Comparison of ENCODE assay signal across 13 mouse cellular contexts in genomic region chr8:85073041-85073612, GRCm38 (mm10). TPM values are rescaled to one million over a fixed set of nuclear protein-coding genes. Genes with fewer than 3 reads are reported as not detected.
DNase-seq lines count a peak whose midpoint lies in the region; ATAC-seq and TF ChIP-seq lines count a peak whose summit lies in the region.
"Had no signal": no experiment of that assay in that cellular context is flagged by ENCODE, and none has a peak within 500 bp of the region (broad histone marks: within the 10 kb centered on the region; RNA-seq: fewer than 3 reads in every experiment).

No protein-coding gene starts in this region.

- peak overlapping the region; percentile 86 for H3K4me2 ChIP-seq in heart, embryonic 13.5 days
- H3K4me2 ChIP-seq in heart, embryonic 12.5 days: no peak overlapping the region
- no peak overlapping the region for H3K4me2 ChIP-seq in midbrain, embryonic 11.5 days
- H3K4me2 ChIP-seq in midbrain, embryonic 16.5 days (ENCODE audit: low read length): no peak overlapping the region; the same call in 1 of the 2 replicates
- peak overlapping the region; percentile 85; the same call in 1 of the 2 replicates for H3K4me2 ChIP-seq in hindbrain, postnatal 0 days (ENCODE audit: low read depth, low read length)

- H3K27ac ChIP-seq in heart, embryonic 13.5 days (replicated peaks): no peak overlapping the region
- H3K27ac ChIP-seq in heart, embryonic 12.5 days (ENCODE audit: poor library complexity, severe bottlenecking): no peak overlapping the region
- no peak overlapping the region for H3K27ac ChIP-seq in midbrain, embryonic 11.5 days (ENCODE audit: low read depth, low read length)
- H3K27ac ChIP-seq in midbrain, embryonic 16.5 days (ENCODE audit: low read length): no peak overlapping the region
- no peak overlapping the region for H3K27ac ChIP-seq in hindbrain, postnatal 0 days

- H3K9me3 ChIP-seq in heart, embryonic 13.5 days: no peaks in the 10 kb centered on the region
- H3K9me3 ChIP-seq in heart, embryonic 12.5 days (replicated peaks): no peaks in the 10 kb centered on the region
- no peaks in the 10 kb centered on the region for H3K9me3 ChIP-seq in midbrain, embryonic 11.5 days (ENCODE audit: control insufficient read depth, low read length)
- H3K9me3 ChIP-seq in midbrain, embryonic 16.5 days (replicated peaks; ENCODE audit: control insufficient read depth, low read length, poor library complexity, severe bottlenecking): no peaks in the 10 kb centered on the region
- H3K9me3 ChIP-seq in hindbrain, postnatal 0 days (ENCODE audit: low read length): no peaks in the 10 kb centered on the region

- peak overlapping the region; percentile 96; the same call in 1 of the 2 replicates for H3K4me3 ChIP-seq in heart, embryonic 13.5 days
- no peak overlapping the region for H3K4me3 ChIP-seq in heart, embryonic 12.5 days
- no peak overlapping the region for H3K4me3 ChIP-seq in midbrain, embryonic 11.5 days (ENCODE audit: low read depth, low read length)
- no peak overlapping the region for H3K4me3 ChIP-seq in midbrain, embryonic 16.5 days (ENCODE audit: low read depth, low read length)
- no peak overlapping the region for H3K4me3 ChIP-seq in hindbrain, postnatal 0 days (ENCODE audit: low read length)

- peak; percentile 79 for DNase-seq in midbrain, embryonic 11.5 days (ENCODE audit: low spot score, missing footprints)
- DNase-seq in hindbrain, postnatal 0 days (ENCODE audit: low spot score): no peak
- DNase-seq in urinary bladder, postnatal 36 days (ENCODE audit: low spot score in 2 of 2): no peak
- DNase-seq in layer of hippocampus, postnatal 10 days (ENCODE audit: low spot score in 2 of 2): no peak
- no peak for DNase-seq in right cerebral cortex, adult 2 months (ENCODE audit: low spot score in 2 of 2)

- WGBS in heart, embryonic 13.5 days: 87% methylated on average over 15 of the region's 15 CpGs
- 88% methylated on average over 15 of the region's 15 CpGs for WGBS in heart, embryonic 12.5 days
- 91% methylated on average over 15 of the region's 15 CpGs for WGBS in midbrain, embryonic 11.5 days
- WGBS in midbrain, embryonic 16.5 days: 95% methylated on average over 15 of the region's 15 CpGs
- WGBS in hindbrain, postnatal 0 days: 89% methylated on average over 15 of the region's 15 CpGs

- no peak overlapping the region; the same call in 1 of the 2 replicates for H3K9ac ChIP-seq in heart, embryonic 13.5 days
- H3K9ac ChIP-seq in heart, embryonic 12.5 days: no peak overlapping the region
- no peak overlapping the region for H3K9ac ChIP-seq in midbrain, embryonic 11.5 days (ENCODE audit: low read length)
- no peak overlapping the region for H3K9ac ChIP-seq in midbrain, embryonic 16.5 days (ENCODE audit: low read depth, low read length)
- H3K9ac ChIP-seq in hindbrain, postnatal 0 days (replicated peaks; ENCODE audit: low read length): no peak overlapping the region

- no peaks in the 10 kb centered on the region for H3K27me3 ChIP-seq in heart, embryonic 13.5 days (replicated peaks)
- no peaks in the 10 kb centered on the region for H3K27me3 ChIP-seq in heart, embryonic 12.5 days (replicated peaks)
- no peaks in the 10 kb centered on the region for H3K27me3 ChIP-seq in midbrain, embryonic 11.5 days (ENCODE audit: control insufficient read depth, insufficient read depth, low read length)
- H3K27me3 ChIP-seq in midbrain, embryonic 16.5 days (ENCODE audit: control insufficient read depth, insufficient read depth, low read depth, low read length): no peaks in the 10 kb centered on the region
- H3K27me3 ChIP-seq in hindbrain, postnatal 0 days (ENCODE audit: insufficient read depth, low read length): no peaks in the 10 kb centered on the region

- TF ChIP-seq CTCF in hindbrain, postnatal 0 days (IDR thresholded peaks at IDR 0.05; ENCODE audit: low read depth): no peak

- ATAC-seq in heart, embryonic 13.5 days (ENCODE audit: extremely low read depth, insufficient number of reproducible peaks, low FRiP score, low TSS enrichment): no peak
- ATAC-seq in heart, embryonic 12.5 days (ENCODE audit: insufficient number of reproducible peaks, low FRiP score): no peak
- no peak for ATAC-seq in midbrain, embryonic 11.5 days (ENCODE audit: low FRiP score)
- no peak for ATAC-seq in midbrain, embryonic 16.5 days
- no peak for ATAC-seq in hindbrain, postnatal 0 days

- H3K4me1 ChIP-seq in heart, embryonic 13.5 days: peaks cover 17% of the 10 kb centered on the region
- H3K4me1 ChIP-seq in heart, embryonic 12.5 days (replicated peaks): peaks cover 15% of the 10 kb centered on the region
- peaks cover 8% of the 10 kb centered on the region for H3K4me1 ChIP-seq in midbrain, embryonic 11.5 days (ENCODE audit: control insufficient read depth, insufficient read depth, low read length)
- peaks cover 10% of the 10 kb centered on the region for H3K4me1 ChIP-seq in midbrain, embryonic 16.5 days (ENCODE audit: control insufficient read depth, insufficient read depth, low read length)
- 0 out of 2 replicates have a peak, but pooled peaks cover 6% of the 10 kb centered on the region for H3K4me1 ChIP-seq in hindbrain, postnatal 0 days (ENCODE audit: insufficient read depth, low read length)

- peaks cover 48% of the 10 kb centered on the region for H3K36me3 ChIP-seq in heart, embryonic 13.5 days
- H3K36me3 ChIP-seq in heart, embryonic 12.5 days: peaks cover 39% of the 10 kb centered on the region
- peaks cover 16% of the 10 kb centered on the region for H3K36me3 ChIP-seq in midbrain, embryonic 11.5 days (ENCODE audit: control insufficient read depth, insufficient read depth, low read length)
- peaks cover 14% of the 10 kb centered on the region; the same call in 1 of the 2 replicates for H3K36me3 ChIP-seq in midbrain, embryonic 16.5 days (ENCODE audit: control insufficient read depth, insufficient read depth, low read length)
- H3K36me3 ChIP-seq in hindbrain, postnatal 0 days (ENCODE audit: insufficient read depth, low read length): peaks cover 24% of the 10 kb centered on the region

RNA-seq across cellular contexts. Expression of gene Dhps, which starts 1.6 kb away (rescaled TPM):
- 51.9 and 60.4 TPM in 2 replicates for polyA plus RNA-seq in heart, embryonic 13.5 days (2015; fragmentation: Nextera tagmentation; extraction: Ambion mirVana)
- polyA plus RNA-seq in heart, embryonic 12.5 days (2016; fragmentation: Nextera tagmentation; extraction: Ambion mirVana): 50.4 and 60.9 TPM in 2 replicates
- polyA plus RNA-seq in midbrain, embryonic 11.5 days (2014; fragmentation: Nextera tagmentation; extraction: Ambion mirVana): 65.5 and 66.8 TPM in 2 replicates
- 114 and 120 TPM in 2 replicates for polyA plus RNA-seq in midbrain, embryonic 16.5 days (2015; fragmentation: Nextera tagmentation; extraction: Ambion mirVana)
- total RNA-seq in hindbrain, postnatal 0 days (2014; rRNA removed): 77.5 and 103 TPM in 2 replicates
- 118 and 123 TPM in 2 replicates for polyA plus RNA-seq in hindbrain, postnatal 0 days (2015; fragmentation: Nextera tagmentation; extraction: Ambion mirVana)
- total RNA-seq in layer of hippocampus, postnatal 10 days (2021): 10 to 100 TPM; 59.9 to 72.1 TPM

RNA-seq across cellular contexts. Expression of gene Gm5741, which starts 5.3 kb away (rescaled TPM):
- 0.57 TPM in 1 of 2 replicates, not detected in the other for polyA plus RNA-seq in heart, embryonic 13.5 days (2015; fragmentation: Nextera tagmentation; extraction: Ambion mirVana)
- polyA plus RNA-seq in heart, embryonic 12.5 days (2016; fragmentation: Nextera tagmentation; extraction: Ambion mirVana): not detected in 2 replicates
- 0.53 TPM in 1 of 2 replicates, not detected in the other for polyA plus RNA-seq in midbrain, embryonic 11.5 days (2014; fragmentation: Nextera tagmentation; extraction: Ambion mirVana)
- 1.7 and 3.3 TPM in 2 replicates for polyA plus RNA-seq in midbrain, embryonic 16.5 days (2015; fragmentation: Nextera tagmentation; extraction: Ambion mirVana)
- total RNA-seq in hindbrain, postnatal 0 days (2014; rRNA removed): not detected in 2 replicates
- polyA plus RNA-seq in hindbrain, postnatal 0 days (2015; fragmentation: Nextera tagmentation; extraction: Ambion mirVana): 0.71 and 0.76 TPM in 2 replicates
- not detected for total RNA-seq in layer of hippocampus, postnatal 10 days (2021)
- total RNA-seq: heart, adult 8-10 months; layer of hippocampus, postnatal 25 days had no signal
- polyA plus RNA-seq: intestine, embryonic 14.5 days; lung, embryonic 16.5 days; stomach, embryonic 14.5 days had no signal

RNA-seq across cellular contexts. Expression of gene Wdr83os, which starts 7.4 kb away (rescaled TPM):
- polyA plus RNA-seq in heart, embryonic 13.5 days (2015; fragmentation: Nextera tagmentation; extraction: Ambion mirVana): 118 and 120 TPM in 2 replicates
- polyA plus RNA-seq in heart, embryonic 12.5 days (2016; fragmentation: Nextera tagmentation; extraction: Ambion mirVana): 107 and 109 TPM in 2 replicates
- polyA plus RNA-seq in midbrain, embryonic 11.5 days (2014; fragmentation: Nextera tagmentation; extraction: Ambion mirVana): 120 and 135 TPM in 2 replicates
- 129 and 133 TPM in 2 replicates for polyA plus RNA-seq in midbrain, embryonic 16.5 days (2015; fragmentation: Nextera tagmentation; extraction: Ambion mirVana)
- total RNA-seq in hindbrain, postnatal 0 days (2014; rRNA removed): 109 and 123 TPM in 2 replicates
- polyA plus RNA-seq in hindbrain, postnatal 0 days (2015; fragmentation: Nextera tagmentation; extraction: Ambion mirVana): 129 and 131 TPM in 2 replicates
- total RNA-seq in layer of hippocampus, postnatal 10 days (2021): 10 to 100 TPM; 60.8 to 61.8 TPM

RNA-seq across cellular contexts. Expression of gene Wdr83, which starts 8.0 kb away (rescaled TPM):
- polyA plus RNA-seq in heart, embryonic 13.5 days (2015; fragmentation: Nextera tagmentation; extraction: Ambion mirVana): 37.7 and 38.7 TPM in 2 replicates
- polyA plus RNA-seq in heart, embryonic 12.5 days (2016; fragmentation: Nextera tagmentation; extraction: Ambion mirVana): 31.7 and 33.2 TPM in 2 replicates
- 54.3 and 56.1 TPM in 2 replicates for polyA plus RNA-seq in midbrain, embryonic 11.5 days (2014; fragmentation: Nextera tagmentation; extraction: Ambion mirVana)
- polyA plus RNA-seq in midbrain, embryonic 16.5 days (2015; fragmentation: Nextera tagmentation; extraction: Ambion mirVana): 57.5 and 57.9 TPM in 2 replicates
- total RNA-seq in hindbrain, postnatal 0 days (2014; rRNA removed): 21.4 TPM in 2 replicates
- 38.6 and 38.9 TPM in 2 replicates for polyA plus RNA-seq in hindbrain, postnatal 0 days (2015; fragmentation: Nextera tagmentation; extraction: Ambion mirVana)
- 10 to 100 TPM; 26.5 to 30.8 TPM for total RNA-seq in layer of hippocampus, postnatal 10 days (2021)

RNA-seq across cellular contexts. Expression of gene Man2b1, which starts 9.9 kb away (rescaled TPM):
- 30.5 and 31.1 TPM in 2 replicates for polyA plus RNA-seq in heart, embryonic 13.5 days (2015; fragmentation: Nextera tagmentation; extraction: Ambion mirVana)
- 33.2 and 34.8 TPM in 2 replicates for polyA plus RNA-seq in heart, embryonic 12.5 days (2016; fragmentation: Nextera tagmentation; extraction: Ambion mirVana)
- polyA plus RNA-seq in midbrain, embryonic 11.5 days (2014; fragmentation: Nextera tagmentation; extraction: Ambion mirVana): 15.7 and 16.9 TPM in 2 replicates
- 18.1 and 18.2 TPM in 2 replicates for polyA plus RNA-seq in midbrain, embryonic 16.5 days (2015; fragmentation: Nextera tagmentation; extraction: Ambion mirVana)
- total RNA-seq in hindbrain, postnatal 0 days (2014; rRNA removed): 32.9 and 34.3 TPM in 2 replicates
- polyA plus RNA-seq in hindbrain, postnatal 0 days (2015; fragmentation: Nextera tagmentation; extraction: Ambion mirVana): 22.5 TPM in 2 replicates
- 10 to 100 TPM; 32.7 to 40.1 TPM for total RNA-seq in layer of hippocampus, postnatal 10 days (2021)

Comparison
In these comparisons a context has a peak if more than half of its experiments do, and no peak if none do; other contexts are left out.
1. H3K4me2 ChIP-seq: peak in heart, embryonic 13.5 days (single experiment) and hindbrain, postnatal 0 days (single experiment); none in heart, embryonic 12.5 days (single experiment), midbrain, embryonic 11.5 days (single experiment) and midbrain, embryonic 16.5 days (single experiment).